Mouse (Mus musculus) urinary bladder, postnatal 36 days (tissue): ENCODE measurements around the gene Ivd.

Experiments
- DNase-seq, 2 experiments: peaks; one replicate each; pipeline ENCODE4 v3.0.0; 2022; ENCODE audit warnings: low spot score in 2 of 2, mixed read lengths in 1 of 2

Ivd gene

GRCm38 (mm10) chr2:118882840-118883679 lies 21.3 kb downstream of the Ivd start:
- DNase-seq = peak; percentile 87 to 88

GRCm38 (mm10) chr2:118887440-118887839 lies 25.7 kb downstream of the Ivd start:
- DNase-seq = no peak

- no peak for DNase-seq
These were observed 26.2 kb downstream of the Ivd start for GRCm38 (mm10) chr2:118887845-118888548.

- DNase-seq = no peak
These were observed 29.4 kb downstream of the Ivd start for GRCm38 (mm10) chr2:118891173-118891572.

GRCm38 (mm10) chr2:118895990-118896913 lies 34.5 kb downstream of the Ivd start:
- peak; percentile 23 for DNase-seq

GRCm38 (mm10) chr2:118896914-118897291 lies 35.1 kb downstream of the Ivd start:
- no peak for DNase-seq

- no peak for DNase-seq
These were observed 35.6 kb downstream of the Ivd start for GRCm38 (mm10) chr2:118897392-118897791.

GRCm38 (mm10) chr2:118897808-118898207 lies 36.1 kb downstream of the Ivd start:
- no peak for DNase-seq

GRCm38 (mm10) chr2:118898771-118899170 lies 37.0 kb downstream of the Ivd start:
- no peak for DNase-seq

- DNase-seq = no peak
These were observed 37.6 kb downstream of the Ivd start for GRCm38 (mm10) chr2:118899306-118899705.

- DNase-seq = peak in 1 of 2 experiments; percentile 32
These were observed 38.4 kb downstream of the Ivd start, which contains the start of gene Bahd1 for GRCm38 (mm10) chr2:118899981-118900825. Gene Bahd1 (plus strand): TSS chr2:118900377.

GRCm38 (mm10) chr2:118900826-118901140 lies 39.0 kb downstream of the Ivd start:
- no peak for DNase-seq

GRCm38 (mm10) chr2:118901175-118902031 lies 39.6 kb downstream of the Ivd start:
- DNase-seq = peak; percentile 91 to 98

GRCm38 (mm10) chr2:118902051-118903025 lies 40.6 kb downstream of the Ivd start:
- DNase-seq = peak; percentile 30 to 42

- no peak for DNase-seq
These were observed 41.6 kb downstream of the Ivd start for GRCm38 (mm10) chr2:118903333-118903741.

GRCm38 (mm10) chr2:118905433-118906117 lies 43.8 kb downstream of the Ivd start:
- no peak for DNase-seq

- DNase-seq = no peak
These were observed 44.4 kb downstream of the Ivd start for GRCm38 (mm10) chr2:118906118-118906492.

GRCm38 (mm10) chr2:118907781-118908180 lies 46.0 kb downstream of the Ivd start:
- DNase-seq = no peak
